9 mouse cellular contexts compared by ENCODE assay signal in genomic region chr6:94779854-94780253, GRCm38 (mm10).
DNase-seq lines count a peak whose midpoint lies in the region; ATAC-seq lines count a peak whose summit lies in the region.
"Had no signal": no experiment of that assay in that cellular context is flagged by ENCODE, and none has a peak within 500 bp of the region (broad histone marks: within the 10 kb centered on the region; RNA-seq: fewer than 3 reads in every experiment).

No protein-coding gene starts in this region.

- H3K9ac ChIP-seq in liver, embryonic 11.5 days (ENCODE audit: low read depth, low read length), result no peak overlapping the region
- H3K9ac ChIP-seq: embryonic facial prominence, embryonic 13.5 days had no signal

- 68% methylated on average over 7 of the region's 7 CpGs for WGBS in liver, embryonic 11.5 days

- H3K36me3 ChIP-seq in liver, embryonic 11.5 days (ENCODE audit: control insufficient read depth, insufficient read depth, low read length), result no peaks in the 10 kb centered on the region
- H3K36me3 ChIP-seq: embryonic facial prominence, embryonic 13.5 days had no signal

- DNase-seq in liver, result peak; percentile 26
- no peak for DNase-seq in liver, embryonic 11.5 days (ENCODE audit: low spot score)
- DNase-seq in gastrocnemius, adult 18-20 months (ENCODE audit: low spot score), result peak; percentile 73
- DNase-seq in kidney, postnatal 25 days, result peak; percentile 32 to 84
- peak; percentile 79 for DNase-seq in skeletal muscle tissue, adult 2 months (ENCODE audit: low read depth, low spot score)
- DNase-seq in left cerebral cortex, postnatal 36 days (ENCODE audit: low spot score in 2 of 2), result no peak
- no peak for DNase-seq in embryo, embryonic 10.5 days (ENCODE audit: low spot score)
- DNase-seq in right cerebral cortex, adult 18-20 months, result no peak

- H3K27ac ChIP-seq in liver, embryonic 11.5 days (ENCODE audit: low read depth, low read length), result no peak overlapping the region
- H3K27ac ChIP-seq: embryonic facial prominence, embryonic 13.5 days had no signal

- no peak overlapping the region for H3K4me3 ChIP-seq in liver, embryonic 11.5 days (ENCODE audit: low read depth, low read length)
- H3K4me3 ChIP-seq: embryonic facial prominence, embryonic 13.5 days had no signal

- H3K4me2 ChIP-seq in liver, embryonic 11.5 days, result no peak overlapping the region
- H3K4me2 ChIP-seq: embryonic facial prominence, embryonic 13.5 days had no signal

- no peak for ATAC-seq in liver, embryonic 11.5 days (replicated peaks; ENCODE audit: low FRiP score)

- intact Hi-C loops in left cerebral cortex, postnatal 36 days (cut with DNase I), result loop anchor here (10.0 kb wide), 1 partner anchor 155 kb away; no protein-coding TSS in a partner anchor

- no peaks in the 10 kb centered on the region for H3K4me1 ChIP-seq in liver, embryonic 11.5 days (replicated peaks; ENCODE audit: control insufficient read depth, insufficient read depth, low read length)

- H3K27me3 ChIP-seq in liver, embryonic 11.5 days (replicated peaks; ENCODE audit: control insufficient read depth, insufficient read depth, low read length), result 0 out of 2 replicates have a peak, but pooled peaks cover 5% of the 10 kb centered on the region
- H3K27me3 ChIP-seq: embryonic facial prominence, embryonic 13.5 days had no signal

- peaks cover under 1% of the 10 kb centered on the region; the same call in 1 of the 2 replicates for H3K9me3 ChIP-seq in liver, embryonic 11.5 days (ENCODE audit: control insufficient read depth, low read length)
- H3K9me3 ChIP-seq: embryonic facial prominence, embryonic 13.5 days had no signal

Comparison
In these comparisons a context has a peak if more than half of its experiments do, and no peak if none do; other contexts are left out.
1. DNase-seq: peak in liver (single experiment), gastrocnemius, adult 18-20 months (single experiment), kidney, postnatal 25 days (2 of 2) and skeletal muscle tissue, adult 2 months (single experiment); none in liver, embryonic 11.5 days (single experiment), left cerebral cortex, postnatal 36 days (0 of 2), embryo, embryonic 10.5 days (single experiment) and right cerebral cortex, adult 18-20 months (single experiment).